Mouse (Mus musculus) embryonic facial prominence, embryonic 10.5 days (tissue): ENCODE results near the gene Pou5f1. TPM values are rescaled to one million over a fixed set of nuclear protein-coding genes. Genes with fewer than 3 reads are reported as not detected.

Experiments used
- DNase-seq: peaks from one replicate; pipeline ENCODE4 v3.0.0-alpha.2; 2017; ENCODE audit warnings: low spot score
- H3K27ac ChIP-seq: fragments of 300-500 bp; sonication (generic); replicated peaks from 2 replicates; pipeline ENCODE4 v1.5.1; 2016; ENCODE audit warnings: mild to moderate bottlenecking
- H3K27me3 ChIP-seq: fragments of 300-500 bp; sonication (generic); replicated peaks from 2 replicates; pipeline ENCODE4 v1.6.1; 2016; ENCODE audit warnings: low read depth, mild to moderate bottlenecking; ENCODE audit not compliant: poor library complexity, severe bottlenecking
- H3K36me3 ChIP-seq: fragments of 300-500 bp; sonication (generic); replicated peaks from 2 replicates; pipeline ENCODE4 v1.6.1; 2016; ENCODE audit warnings: mild to moderate bottlenecking, moderate library complexity
- H3K4me1 ChIP-seq: fragments of 300-500 bp; sonication (generic); 2 replicates; pipeline ENCODE4 v1.6.1; 2016
- H3K4me3 ChIP-seq: fragments of 300-500 bp; sonication (generic); 2 replicates; pipeline ENCODE4 v1.5.1; 2016; ENCODE audit warnings: mild to moderate bottlenecking, moderate library complexity
- H3K9me3 ChIP-seq: fragments of 300-500 bp; sonication (generic); 2 replicates; pipeline ENCODE4 v1.6.1; 2016; ENCODE audit warnings: mild to moderate bottlenecking
- WGBS: fragments of 180-500 bp; shearing (Covaris S2); methylation state at CpG from one replicate; pipeline ENCODE4 v1.1.7; 2016; 5-methylcytosine and 5-hydroxymethylcytosine counted together
- polyA plus RNA-seq: library from polyadenylated mRNA; unstranded; fragments of >200 nt; fragmentation: Nextera tagmentation; extraction: Ambion mirVana; gene quantifications from 2 replicates; pipeline ENCODE4 v1.2.1, GENCODE M21; 2016

Pou5f1 gene
- polyA plus RNA-seq, 1 experiment from 2014 or later, result not detected

GRCm38 (mm10) chr17:35543412-35543861 is 37.6 kb downstream of the Pou5f1 start:
- no peak for DNase-seq
- H3K27ac ChIP-seq, result no peak overlapping the region
- H3K4me3 ChIP-seq, result no peak overlapping the region
- H3K9me3 ChIP-seq, result no peaks in the 10 kb centered on the region
- peaks cover 7% of the 10 kb centered on the region; the same call in 1 of the 2 replicates for H3K4me1 ChIP-seq
- WGBS, result 54% methylated on average over 14 of the region's 14 CpGs
- no peaks in the 10 kb centered on the region for H3K36me3 ChIP-seq
- H3K27me3 ChIP-seq, result no peaks in the 10 kb centered on the region

GRCm38 (mm10) chr17:35544001-35544400 is 38.2 kb downstream of the Pou5f1 start:
- H3K27me3 ChIP-seq, result no peaks in the 10 kb centered on the region
- 80% methylated on average over 6 of the region's 6 CpGs for WGBS
- peaks cover 7% of the 10 kb centered on the region; the same call in 1 of the 2 replicates for H3K4me1 ChIP-seq
- H3K36me3 ChIP-seq, result no peaks in the 10 kb centered on the region
- H3K27ac ChIP-seq, result no peak overlapping the region
- no peaks in the 10 kb centered on the region for H3K9me3 ChIP-seq
- no peak for DNase-seq
- H3K4me3 ChIP-seq, result no peak overlapping the region

- H3K27ac ChIP-seq, result no peak overlapping the region
- no peak overlapping the region for H3K4me3 ChIP-seq
- no peaks in the 10 kb centered on the region for H3K27me3 ChIP-seq
- no peaks in the 10 kb centered on the region for H3K9me3 ChIP-seq
- 35% methylated on average over 6 of the region's 6 CpGs for WGBS
- H3K36me3 ChIP-seq, result no peaks in the 10 kb centered on the region
- DNase-seq, result peak; percentile 69
- peaks cover 10% of the 10 kb centered on the region for H3K4me1 ChIP-seq
These were observed 38.9 kb downstream of the Pou5f1 start for GRCm38 (mm10) chr17:35544680-35545079.

- WGBS, result 62% methylated on average over 2 of the region's 2 CpGs
- no peaks in the 10 kb centered on the region for H3K36me3 ChIP-seq
These were observed 41.6 kb downstream of the Pou5f1 start for GRCm38 (mm10) chr17:35547465-35547864.

GRCm38 (mm10) chr17:35548636-35549035 is 42.8 kb downstream of the Pou5f1 start:
- no peak for DNase-seq
- no peaks in the 10 kb centered on the region for H3K36me3 ChIP-seq
- 20% methylated on average over 5 of the region's 5 CpGs for WGBS
- H3K27ac ChIP-seq, result no peak overlapping the region
- H3K4me3 ChIP-seq, result no peak overlapping the region
- peaks cover 10% of the 10 kb centered on the region; the same call in 1 of the 2 replicates for H3K4me1 ChIP-seq
- 0 out of 2 replicates have a peak, but pooled peaks cover 2% of the 10 kb centered on the region for H3K9me3 ChIP-seq
- H3K27me3 ChIP-seq, result peaks cover 7% of the 10 kb centered on the region; the same call in 1 of the 2 replicates

More at GRCm38 (mm10) chr17:35547465-35547864, 41.6 kb downstream of the Pou5f1 start:
- no peak overlapping the region for H3K4me3 ChIP-seq
- DNase-seq, result no peak
- H3K27me3 ChIP-seq, result peaks cover 7% of the 10 kb centered on the region; the same call in 1 of the 2 replicates
- H3K4me1 ChIP-seq, result peaks cover 16% of the 10 kb centered on the region
- H3K9me3 ChIP-seq, result 0 out of 2 replicates have a peak, but pooled peaks cover 2% of the 10 kb centered on the region
- H3K27ac ChIP-seq, result no peak overlapping the region

- no peak overlapping the region for H3K27ac ChIP-seq
- H3K36me3 ChIP-seq, result no peaks in the 10 kb centered on the region
- H3K4me1 ChIP-seq, result peaks cover 10% of the 10 kb centered on the region; the same call in 1 of the 2 replicates
- H3K27me3 ChIP-seq, result peaks cover 7% of the 10 kb centered on the region; the same call in 1 of the 2 replicates
- H3K4me3 ChIP-seq, result no peak overlapping the region
- 53% methylated on average over 15 of the region's 15 CpGs for WGBS
- DNase-seq, result no peak
- 0 out of 2 replicates have a peak, but pooled peaks cover 2% of the 10 kb centered on the region for H3K9me3 ChIP-seq
These were observed 43.8 kb downstream of the Pou5f1 start for GRCm38 (mm10) chr17:35549437-35550142.

GRCm38 (mm10) chr17:35550143-35550494 is 44.3 kb downstream of the Pou5f1 start:
- H3K27me3 ChIP-seq, result peaks cover 7% of the 10 kb centered on the region; the same call in 1 of the 2 replicates
- no peak overlapping the region for H3K27ac ChIP-seq
- H3K9me3 ChIP-seq, result 0 out of 2 replicates have a peak, but pooled peaks cover 2% of the 10 kb centered on the region
- no peaks in the 10 kb centered on the region for H3K36me3 ChIP-seq
- DNase-seq, result no peak
- peaks cover 10% of the 10 kb centered on the region; the same call in 1 of the 2 replicates for H3K4me1 ChIP-seq
- WGBS, result 91% methylated on average over 4 of the region's 4 CpGs
- no peak overlapping the region for H3K4me3 ChIP-seq

- no peak overlapping the region for H3K27ac ChIP-seq
- no peak overlapping the region for H3K4me3 ChIP-seq
- peaks cover 10% of the 10 kb centered on the region; the same call in 1 of the 2 replicates for H3K4me1 ChIP-seq
- H3K36me3 ChIP-seq, result no peaks in the 10 kb centered on the region
- H3K27me3 ChIP-seq, result peaks cover 7% of the 10 kb centered on the region; the same call in 1 of the 2 replicates
- 52% methylated on average over 8 of the region's 8 CpGs for whole genome bisulfite sequencing
- DNase-seq, result no peak
- H3K9me3 ChIP-seq, result 0 out of 2 replicates have a peak, but pooled peaks cover 4% of the 10 kb centered on the region
These were observed 45.1 kb downstream of the Pou5f1 start for GRCm38 (mm10) chr17:35550871-35551270.

- peaks cover 7% of the 10 kb centered on the region; the same call in 1 of the 2 replicates for H3K27me3 ChIP-seq
- 77% methylated on average over 10 of the region's 10 CpGs for WGBS
- peaks cover 10% of the 10 kb centered on the region; the same call in 1 of the 2 replicates for H3K4me1 ChIP-seq
- H3K36me3 ChIP-seq, result no peaks in the 10 kb centered on the region
- H3K4me3 ChIP-seq, result no peak within 1 kb of the TSS
- 0 out of 2 replicates have a peak, but pooled peaks cover 4% of the 10 kb centered on the region for H3K9me3 ChIP-seq
- DNase-seq, result no peak
- H3K27ac ChIP-seq, result no peak within 1 kb of the TSS
These were observed 46.1 kb downstream of the Pou5f1 start, which contains the start of gene Cdsn for GRCm38 (mm10) chr17:35551881-35552414. TSS of gene Cdsn (plus strand) at chr17:35552128.

- Histone ChIP-seq H3K36me3 (no peaks in the 10 kb centered on the region), H3K9me3 (0 out of 2 replicates have a peak, but pooled peaks cover 4% of the 10 kb centered on the region), H3K27me3 (peaks cover 7% of the 10 kb centered on the region; the same call in 1 of the 2 replicates), H3K4me1 (peaks cover 10% of the 10 kb centered on the region; the same call in 1 of the 2 replicates), H3K4me3 (no peak overlapping the region), H3K27ac (no peak overlapping the region)
- DNase-seq, result no peak
- 85% methylated on average over 5 of the region's 5 CpGs for WGBS
These were observed 48.5 kb downstream of the Pou5f1 start for GRCm38 (mm10) chr17:35554321-35554720.

- H3K4me3 ChIP-seq, result no peak overlapping the region
- DNase-seq, result no peak
- H3K27ac ChIP-seq, result no peak overlapping the region
- peaks cover 7% of the 10 kb centered on the region; the same call in 1 of the 2 replicates for H3K27me3 ChIP-seq
- H3K4me1 ChIP-seq, result 0 out of 2 replicates have a peak, but pooled peaks cover 4% of the 10 kb centered on the region
- 91% methylated on average over 18 of the region's 18 CpGs for WGBS
- H3K9me3 ChIP-seq, result 0 out of 2 replicates have a peak, but pooled peaks cover 4% of the 10 kb centered on the region
- H3K36me3 ChIP-seq, result no peaks in the 10 kb centered on the region
These were observed 49.1 kb downstream of the Pou5f1 start for GRCm38 (mm10) chr17:35554761-35555397.

GRCm38 (mm10) chr17:35556186-35556765 is 50.5 kb downstream of the Pou5f1 start:
- Histone ChIP-seq H3K27me3 (0 out of 2 replicates have a peak, but pooled peaks cover 7% of the 10 kb centered on the region), H3K27ac (no peak overlapping the region), H3K4me3 (no peak overlapping the region), H3K36me3 (no peaks in the 10 kb centered on the region), H3K9me3 (0 out of 2 replicates have a peak, but pooled peaks cover 2% of the 10 kb centered on the region), H3K4me1 (no peaks in the 10 kb centered on the region)
- 92% methylated on average over 13 of the region's 13 CpGs for WGBS
- no peak for DNase-seq
